Mouse (Mus musculus): ENCODE data around the gene Nfat5. TPM values are rescaled to one million over a fixed set of nuclear protein-coding genes. Genes with fewer than 3 reads are reported as not detected.

Nfat5 gene
- total RNA-seq, 2 experiments from 2014 or later, result 16.8 to 18.7 TPM

DNA sequence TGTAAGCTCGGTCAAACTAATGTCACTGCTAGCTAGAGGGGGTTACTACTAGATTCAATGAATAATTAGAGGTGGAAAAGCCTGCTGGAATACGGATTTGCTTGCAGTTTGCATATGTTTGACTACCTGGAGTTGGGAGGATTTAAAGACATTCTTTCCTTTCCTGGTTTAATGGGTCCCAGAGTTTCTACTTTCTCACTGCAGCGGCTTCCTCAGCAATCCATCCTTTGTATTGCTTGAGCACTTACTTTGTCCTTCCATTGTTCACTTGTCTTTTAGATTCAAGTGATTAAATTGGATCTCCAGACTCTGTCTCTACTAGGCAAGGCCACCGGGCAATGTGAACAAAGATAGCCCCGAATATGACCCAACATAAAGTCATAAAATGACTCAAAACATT, 5.7 kb upstream of the Nfat5 start:
- no peak for DNase-seq
- intact Hi-C loops (cut with DNase I; ENCODE audit: low total_unique reads), result no loop called here

DNA sequence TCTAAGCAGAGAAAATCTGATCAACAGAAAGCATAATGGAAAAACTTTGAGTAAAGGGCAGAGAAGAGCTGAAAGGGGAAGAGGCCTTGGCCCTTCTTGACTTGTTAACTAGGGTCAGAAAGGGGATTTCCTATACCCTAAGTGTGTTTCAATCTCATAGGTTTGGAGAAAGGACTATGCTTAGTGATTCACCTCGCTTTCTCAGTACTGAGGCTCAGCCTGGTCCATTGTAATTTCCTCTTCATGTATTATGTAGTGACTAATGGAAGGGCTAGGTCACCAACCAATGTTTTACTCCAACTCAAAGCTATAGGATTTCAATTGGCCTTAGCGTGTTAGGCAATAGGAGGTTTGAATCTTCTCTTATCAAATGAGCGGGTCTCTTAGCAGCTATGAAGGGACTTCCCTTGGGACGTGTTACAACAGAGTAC, 2.1 kb upstream of the Nfat5 start:
- no peak for DNase-seq
- intact Hi-C loops (cut with DNase I; ENCODE audit: low total_unique reads), result no loop called here

DNA sequence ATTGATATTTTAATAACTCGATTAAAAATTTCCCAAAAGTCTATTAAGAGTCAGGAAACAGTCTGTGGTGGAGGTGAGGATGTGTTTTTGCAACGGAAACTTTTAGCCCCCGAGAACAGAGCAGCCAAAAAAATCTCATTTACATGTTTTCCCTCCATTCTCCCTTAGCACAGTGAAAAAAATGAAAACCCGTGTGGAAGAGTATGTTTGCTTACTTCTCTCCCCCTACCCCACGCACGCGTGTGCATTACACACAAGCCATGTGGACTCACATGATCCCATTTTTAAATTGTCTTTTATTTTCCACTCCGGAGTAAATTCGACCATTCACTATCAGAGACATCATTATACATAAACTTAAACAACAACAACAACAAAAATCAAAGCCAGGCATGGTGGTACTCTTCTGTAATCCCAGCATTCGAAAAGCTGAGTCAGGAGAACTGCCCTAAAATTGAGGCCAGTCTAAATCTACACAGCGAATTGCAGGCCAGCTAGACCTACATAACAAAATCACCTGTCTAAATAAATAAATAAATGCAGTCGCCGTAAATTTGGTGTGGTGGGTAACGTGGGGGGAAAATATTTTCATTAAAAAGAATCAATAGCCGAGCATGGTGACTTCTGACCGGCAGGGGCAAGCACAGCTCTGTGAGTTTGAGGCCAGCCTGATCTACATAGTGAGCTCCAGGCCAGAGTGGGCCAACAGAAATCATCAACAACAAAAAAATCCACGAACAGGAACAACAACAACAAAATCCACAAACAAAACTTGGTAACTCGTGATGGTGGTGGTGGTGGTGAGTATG, 947 bp upstream of the Nfat5 start:
- intact Hi-C loops (cut with DNase I; ENCODE audit: low total_unique reads), result no loop called here

DNA sequence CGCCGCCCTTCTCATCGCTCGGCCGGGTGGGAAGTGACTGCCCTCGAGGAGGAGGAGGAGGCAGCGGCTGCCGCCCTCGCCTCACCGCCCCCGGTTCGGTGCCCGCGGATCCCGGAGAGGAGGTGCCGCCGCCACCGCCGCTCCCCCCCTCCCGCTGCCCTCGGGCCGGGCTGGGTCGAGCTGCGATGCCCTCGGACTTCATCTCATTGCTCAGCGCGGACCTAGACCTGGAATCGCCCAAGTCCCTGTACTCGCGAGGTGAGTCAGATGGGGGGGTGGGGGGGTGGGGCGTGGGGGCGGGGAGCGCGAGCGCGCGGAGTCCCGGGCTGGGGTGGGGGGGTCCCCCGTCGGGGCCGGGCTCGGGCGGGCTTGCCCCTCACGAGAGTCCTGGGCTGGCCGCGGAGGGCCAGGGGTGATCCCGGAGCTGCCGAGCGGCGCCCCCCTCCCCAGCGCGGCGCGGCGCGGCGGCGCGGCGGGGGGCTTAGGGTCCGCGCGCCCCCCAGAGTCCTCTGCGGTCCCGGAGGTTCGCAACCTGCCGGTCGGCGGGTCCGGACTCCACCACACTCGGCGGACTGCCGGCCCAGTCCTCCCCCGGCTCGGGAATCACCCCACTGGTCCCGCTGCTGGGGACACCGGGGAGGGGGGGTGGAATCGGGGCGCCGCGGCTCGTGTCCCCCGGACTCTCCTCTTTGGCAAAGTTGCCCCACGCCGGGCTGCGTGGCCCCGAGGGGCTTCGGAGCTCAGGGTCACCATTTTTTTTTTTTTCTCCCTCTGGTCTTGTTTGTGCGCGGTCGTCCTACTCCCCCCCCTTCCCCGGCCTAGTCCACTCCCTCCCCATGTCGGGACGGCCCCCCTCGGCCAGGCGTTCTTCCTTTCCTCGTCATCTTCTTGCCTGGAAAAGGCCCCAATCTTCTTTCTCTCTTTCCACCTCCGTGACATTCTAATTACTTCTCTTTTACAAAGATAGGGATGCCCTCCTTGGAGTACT, 665 bp downstream of the Nfat5 start:
- intact Hi-C loops (cut with DNase I; ENCODE audit: low total_unique reads), result no loop called here
- DNase-seq, result peak; percentile 77

More for the DNA sequence above, 947 bp upstream of the Nfat5 start:
- DNase-seq, result peak; percentile 7

DNA sequence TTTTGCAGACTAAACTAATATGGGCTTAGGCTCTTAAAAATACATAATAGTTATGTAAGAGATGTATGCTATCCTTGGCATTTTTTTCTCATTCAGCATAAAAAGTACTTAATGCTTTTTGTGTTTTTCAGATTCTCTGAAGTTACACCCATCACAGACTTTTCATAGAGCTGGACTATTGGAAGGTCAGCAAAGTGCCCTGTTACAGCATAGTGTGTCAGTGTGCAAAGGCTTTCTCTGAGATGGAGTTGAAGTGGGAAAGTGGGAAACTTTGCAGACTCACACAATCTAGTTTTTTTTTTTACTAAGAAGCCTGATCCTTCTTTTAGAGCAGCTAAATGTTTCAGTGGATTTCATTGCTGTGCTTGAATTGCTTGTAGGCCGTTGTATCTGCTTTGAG, 2.2 kb downstream of the Nfat5 start:
- DNase-seq, result no peak
- intact Hi-C loops (cut with DNase I; ENCODE audit: low total_unique reads), result no loop called here

DNA sequence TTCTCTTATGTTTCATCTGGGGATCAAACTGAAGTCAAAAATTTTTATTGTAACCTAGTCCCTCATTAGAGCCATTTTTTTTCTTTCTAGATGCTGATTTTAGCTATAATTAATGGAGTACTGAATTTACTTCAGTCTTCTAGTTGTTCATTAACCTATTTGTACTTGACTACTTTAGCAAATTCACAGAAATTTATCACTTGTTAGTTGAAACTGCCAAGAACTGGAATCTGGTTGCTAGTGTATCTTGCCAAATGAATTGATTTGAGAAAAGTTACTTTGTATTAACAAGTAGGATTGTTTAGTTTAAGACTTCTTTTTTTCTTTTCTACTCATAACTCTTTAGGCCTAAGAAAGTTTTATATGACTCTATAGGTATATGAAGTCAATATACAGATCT, 18.6 kb downstream of the Nfat5 start:
- no peak for DNase-seq
- intact Hi-C loops (cut with DNase I; ENCODE audit: low total_unique reads), result no loop called here

DNA sequence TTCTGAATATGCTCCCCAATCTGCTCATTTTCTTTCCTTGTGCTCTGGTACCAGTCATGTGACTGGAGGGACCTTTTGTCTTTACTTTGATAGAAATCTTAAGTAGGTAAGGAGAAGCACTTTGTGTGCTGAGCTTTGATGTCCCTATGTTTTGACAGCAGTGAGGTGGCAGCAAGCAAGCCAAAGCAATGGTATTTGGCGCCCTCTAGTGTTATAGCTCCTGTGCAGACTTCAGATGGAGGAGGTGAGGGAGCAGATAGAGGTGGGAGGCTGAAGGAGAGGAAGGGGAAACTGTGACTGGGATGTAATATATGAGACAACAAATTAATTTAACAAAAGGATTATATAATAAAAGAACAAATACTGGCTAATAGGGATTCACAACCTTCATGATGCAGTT, 30.9 kb downstream of the Nfat5 start:
- intact Hi-C loops (cut with DNase I; ENCODE audit: low total_unique reads), result loop anchor here (5.0 kb wide), 1 partner anchor 217 kb away; no protein-coding TSS in a partner anchor
- DNase-seq, result peak; percentile 59

DNA sequence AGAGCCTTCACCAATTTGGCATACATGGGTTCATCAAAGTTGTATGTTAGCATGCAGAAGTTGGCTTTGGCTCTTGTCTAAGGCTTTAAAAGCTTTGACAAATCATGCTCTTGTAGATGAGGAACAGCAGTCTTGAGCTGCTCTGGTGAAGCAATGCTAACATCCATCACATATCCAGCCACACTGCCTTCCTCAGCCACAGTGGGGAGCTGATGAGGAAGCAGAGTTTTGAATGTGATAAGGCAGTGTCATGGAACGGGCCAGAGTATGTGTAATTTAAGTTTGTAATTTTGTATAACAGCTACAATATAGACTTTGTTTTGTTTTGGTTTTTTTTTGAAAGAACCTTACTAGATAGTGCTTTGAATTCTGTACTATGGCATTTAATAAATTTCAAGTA, 36.3 kb downstream of the Nfat5 start:
- DNase-seq, result no peak

DNA sequence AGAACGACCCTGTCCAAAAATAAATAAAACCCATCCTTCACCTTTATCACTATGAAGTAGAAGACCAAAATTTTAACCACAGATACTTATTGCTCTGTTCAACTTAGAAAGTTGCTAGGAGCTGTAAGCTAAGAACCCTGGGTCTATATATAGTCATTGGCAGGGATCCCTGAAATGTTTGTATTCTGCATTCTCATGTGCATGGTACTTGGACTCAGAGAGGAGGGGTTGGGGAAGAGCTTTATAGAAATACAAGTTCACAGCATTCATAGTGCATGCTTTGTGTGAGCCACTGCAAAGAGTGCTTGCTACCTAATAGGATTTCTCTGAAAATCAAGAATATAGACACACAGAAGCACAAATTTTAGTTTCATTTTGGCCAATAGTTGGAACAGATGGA, 43.2 kb downstream of the Nfat5 start:
- intact Hi-C loops (cut with DNase I; ENCODE audit: low total_unique reads), result no loop called here
- no peak for DNase-seq

More for the DNA sequence above, 36.3 kb downstream of the Nfat5 start:
- intact Hi-C loops (cut with DNase I; ENCODE audit: low total_unique reads), result no loop called here

DNA sequence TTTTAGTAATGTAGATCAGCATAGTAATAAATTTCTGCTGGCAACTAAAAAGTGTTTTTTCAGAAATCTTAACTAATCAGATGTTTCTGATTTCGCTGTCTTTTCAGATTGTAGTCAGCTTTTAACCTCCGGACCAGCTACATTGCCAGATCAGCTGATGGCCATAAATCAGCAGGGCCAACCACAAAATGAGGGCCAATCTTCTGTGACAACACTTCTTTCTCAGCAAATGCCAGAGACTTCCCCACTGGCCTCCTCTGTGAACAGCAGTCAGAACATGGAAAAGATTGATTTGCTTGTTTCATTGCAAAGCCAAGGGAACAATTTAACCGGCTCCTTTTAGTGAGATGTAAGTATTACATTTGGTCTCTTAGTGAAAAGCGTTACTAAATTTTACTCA, 77.0 kb downstream of the Nfat5 start:
- no peak for DNase-seq

DNA sequence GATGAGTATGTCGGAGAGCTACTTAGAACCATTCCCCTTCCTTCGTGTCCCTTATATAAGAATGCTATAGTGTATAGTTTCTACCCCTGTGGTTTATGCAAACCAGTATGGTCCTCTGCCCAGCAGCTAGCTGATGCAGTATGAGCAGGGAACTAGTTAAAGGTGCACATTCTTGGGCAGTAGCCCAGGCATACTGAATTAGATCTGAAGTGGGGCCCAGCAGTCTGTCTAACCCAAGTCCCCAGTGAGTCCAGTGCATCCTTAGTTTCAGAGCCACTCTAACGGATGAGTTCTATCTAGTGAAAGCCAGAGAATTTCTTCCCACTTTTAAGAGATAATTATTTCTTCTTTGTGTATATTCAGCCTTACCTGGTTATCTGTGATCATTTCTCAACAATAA, 84.1 kb downstream of the Nfat5 start:
- no peak for DNase-seq

More for the DNA sequence above, 77.0 kb downstream of the Nfat5 start:
- intact Hi-C loops (cut with DNase I; ENCODE audit: low total_unique reads), result no loop called here

DNA sequence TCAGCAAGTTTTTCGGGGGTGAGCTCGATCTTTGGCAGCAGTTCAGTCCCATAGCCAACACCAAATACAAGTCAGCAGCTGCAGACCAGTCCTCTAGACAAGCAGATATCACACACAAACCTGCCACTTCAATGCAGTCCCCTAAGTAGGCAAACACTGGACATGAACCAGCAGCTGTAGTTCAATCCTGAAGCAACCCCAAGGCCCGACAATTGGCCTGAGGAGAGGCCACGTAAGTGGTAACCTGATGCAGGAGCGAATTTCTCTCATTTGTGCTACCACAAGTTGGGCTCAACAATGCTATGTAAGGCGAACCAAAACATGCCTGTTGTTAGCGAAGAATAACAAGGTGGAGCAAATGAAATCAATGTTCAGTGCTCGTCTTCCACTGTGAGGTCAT, 87.5 kb downstream of the Nfat5 start:
- intact Hi-C loops (cut with DNase I; ENCODE audit: low total_unique reads), result no loop called here
- no peak for DNase-seq

More for the DNA sequence above, 84.1 kb downstream of the Nfat5 start:
- intact Hi-C loops (cut with DNase I; ENCODE audit: low total_unique reads), result no loop called here

DNA sequence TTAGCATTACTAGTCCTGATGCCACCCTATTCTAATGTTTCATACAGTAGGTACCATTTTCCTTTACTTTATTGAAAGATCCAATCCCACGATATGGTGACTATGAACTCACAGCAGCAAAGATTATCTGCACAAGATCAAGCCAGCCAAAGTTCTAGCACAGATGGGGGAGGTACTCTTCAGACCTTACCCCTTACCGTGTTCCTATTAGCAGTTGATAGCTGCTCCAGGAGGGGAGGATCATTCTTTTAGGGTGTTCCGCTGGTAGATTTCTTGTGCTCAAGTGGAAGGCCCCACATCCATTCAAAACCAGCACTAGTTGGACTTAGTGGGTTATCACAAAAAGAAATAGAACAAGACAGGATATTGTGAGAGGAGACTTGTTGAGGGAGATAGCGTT, 88.4 kb downstream of the Nfat5 start:
- intact Hi-C loops (cut with DNase I; ENCODE audit: low total_unique reads), result no loop called here
- DNase-seq, result no peak

DNA sequence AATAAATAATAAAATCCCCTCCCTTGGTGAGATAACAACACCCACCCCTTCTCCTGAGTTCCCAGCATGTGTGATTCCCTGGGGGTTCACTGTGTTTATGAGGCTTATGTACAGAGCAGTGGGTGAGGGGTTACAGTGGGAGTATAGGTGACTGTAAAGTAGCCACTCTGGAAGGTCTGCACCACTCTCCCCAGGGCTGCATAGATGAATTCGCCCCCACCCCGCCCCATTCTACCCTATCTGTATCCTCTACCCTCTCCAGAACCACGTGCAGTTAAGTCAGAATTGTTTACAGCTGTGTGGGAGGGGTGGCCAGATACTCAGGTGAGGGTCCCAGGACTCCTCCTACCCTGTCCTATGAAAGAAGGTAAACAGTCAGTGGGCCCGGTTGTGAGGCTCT, 89.6 kb downstream of the Nfat5 start:
- intact Hi-C loops (cut with DNase I; ENCODE audit: low total_unique reads), result no loop called here
- DNase-seq, result no peak

DNA sequence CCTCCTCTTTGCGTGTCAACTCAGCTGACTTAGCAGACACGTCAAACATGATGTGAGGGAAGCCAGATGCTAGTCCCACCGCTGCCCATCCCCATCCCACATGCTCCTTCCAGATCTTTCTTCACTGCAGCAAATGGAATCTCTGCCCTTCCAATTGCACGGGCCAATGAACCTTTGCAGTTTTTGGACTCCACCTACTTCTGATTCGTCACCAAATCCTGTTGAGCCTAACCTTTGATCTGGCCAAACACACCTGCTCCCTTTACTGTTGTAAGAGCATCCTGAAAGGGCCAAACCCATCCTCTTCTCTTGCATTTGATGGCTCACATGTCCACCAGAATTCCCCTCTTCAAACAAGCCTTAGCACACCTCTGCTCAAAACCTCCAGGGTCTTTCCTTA, 91.4 kb downstream of the Nfat5 start:
- intact Hi-C loops (cut with DNase I; ENCODE audit: low total_unique reads), result loop anchor here (5.0 kb wide), 1 partner anchor 38 kb away; no protein-coding TSS in a partner anchor
- no peak for DNase-seq

DNA sequence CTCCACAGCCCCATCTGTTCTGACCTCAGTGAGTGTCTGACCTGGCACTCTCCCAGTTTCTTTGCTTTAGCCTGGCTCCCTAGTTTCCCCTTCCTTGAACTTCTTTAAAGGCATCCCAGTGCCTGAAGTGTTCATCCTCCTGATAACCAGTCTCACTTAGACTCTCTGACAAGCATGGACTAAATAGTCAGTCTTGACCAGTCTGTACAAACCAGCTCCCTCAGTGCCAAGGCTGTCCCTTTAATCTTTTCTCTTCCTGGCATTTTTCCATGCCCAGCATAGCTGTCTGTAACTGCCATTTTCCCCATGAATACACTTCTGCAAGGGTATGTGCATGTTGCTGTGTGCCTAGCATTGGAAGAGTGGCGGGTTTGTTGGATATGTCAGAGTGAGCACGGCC, 91.8 kb downstream of the Nfat5 start:
- no peak for DNase-seq
- intact Hi-C loops (cut with DNase I; ENCODE audit: low total_unique reads), result loop anchor here (5.0 kb wide), 1 partner anchor 37 kb away; no protein-coding TSS in a partner anchor

DNA sequence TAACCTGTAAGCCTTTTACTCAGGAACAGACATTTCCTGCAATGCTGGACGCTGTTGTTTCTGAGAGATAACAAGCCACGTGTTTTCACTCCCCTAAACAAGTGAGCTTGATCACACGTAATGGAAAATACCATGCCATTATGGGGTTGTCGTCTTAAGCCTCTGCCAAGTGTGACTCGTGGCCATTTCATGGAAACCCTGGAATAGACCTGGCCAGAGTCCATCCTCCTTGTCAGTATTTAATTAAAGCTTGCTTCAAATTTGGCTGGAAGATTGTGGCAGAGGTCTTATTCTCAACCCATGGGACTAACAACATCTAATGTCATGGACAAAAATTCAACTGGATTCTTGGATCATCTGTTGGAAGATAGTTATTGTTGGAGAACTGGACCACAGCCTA, 92.9 kb downstream of the Nfat5 start:
- intact Hi-C loops (cut with DNase I; ENCODE audit: low total_unique reads), result loop anchor here (5.0 kb wide), 1 partner anchor 36 kb away; no protein-coding TSS in a partner anchor
- DNase-seq, result no peak

DNA sequence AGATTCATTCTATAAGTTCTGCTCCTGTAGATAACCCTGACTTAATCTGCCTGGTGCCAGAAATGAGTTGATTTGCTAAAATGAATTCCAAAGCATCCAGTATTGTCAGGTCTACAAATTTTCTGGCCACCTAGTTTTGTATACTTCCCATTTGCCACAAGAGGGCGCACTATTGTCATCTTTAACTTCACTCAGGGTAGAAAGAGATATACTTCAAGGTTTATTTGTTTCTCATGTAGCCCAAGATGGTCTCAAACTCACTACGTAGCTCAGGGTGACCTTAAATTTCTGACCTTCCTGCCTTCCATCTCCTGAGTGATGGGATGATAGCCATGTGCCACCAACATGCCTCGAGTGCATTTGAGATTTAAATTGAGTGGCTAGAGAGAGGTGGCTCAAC, 93.4 kb downstream of the Nfat5 start:
- intact Hi-C loops (cut with DNase I; ENCODE audit: low total_unique reads), result loop anchor here (5.0 kb wide), 1 partner anchor 36 kb away; no protein-coding TSS in a partner anchor
- no peak for DNase-seq

DNA sequence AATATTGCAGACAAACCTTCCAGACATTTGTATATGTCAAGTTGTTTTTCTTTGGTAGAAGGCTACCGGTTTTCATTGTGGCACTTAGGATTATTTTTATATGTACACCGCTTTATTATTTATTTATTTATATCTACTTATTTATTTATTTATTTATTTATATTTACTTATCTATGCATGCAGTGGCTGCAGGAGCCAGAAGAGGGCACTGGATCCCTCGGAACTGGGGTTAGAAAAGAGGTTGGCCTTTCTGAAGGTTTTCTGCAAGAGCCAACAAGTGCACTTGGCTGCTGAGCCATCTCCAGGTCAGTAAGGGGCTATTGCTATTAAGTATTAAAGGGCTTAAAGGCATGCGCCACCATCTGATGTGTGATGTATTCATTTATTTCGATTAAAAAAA, 94.6 kb downstream of the Nfat5 start:
- intact Hi-C loops (cut with DNase I; ENCODE audit: low total_unique reads), result loop anchor here (5.0 kb wide), 1 partner anchor 34 kb away; no protein-coding TSS in a partner anchor
- peak; percentile 29 for DNase-seq

DNA sequence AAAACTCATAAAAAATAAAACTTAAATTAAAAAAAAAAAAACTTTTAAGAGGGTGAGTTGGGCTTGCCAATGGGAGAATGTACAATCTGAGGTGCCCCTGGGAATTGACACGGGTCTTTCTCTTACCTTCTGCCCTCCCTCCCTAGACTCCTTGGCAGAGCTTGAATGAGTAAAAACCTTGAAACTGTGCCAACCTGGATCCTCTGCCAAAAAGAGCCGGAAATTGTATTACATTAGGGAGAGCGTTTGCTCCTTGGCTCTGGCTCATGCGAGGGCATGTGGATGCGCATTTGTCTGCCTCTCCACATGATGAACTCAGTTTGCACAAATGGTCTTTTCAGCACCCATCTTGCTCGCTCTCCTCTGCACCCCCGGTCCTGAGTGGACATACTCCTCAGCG, 96.3 kb downstream of the Nfat5 start:
- intact Hi-C loops (cut with DNase I; ENCODE audit: low total_unique reads), result loop anchor here (5.0 kb wide), 1 partner anchor 33 kb away; no protein-coding TSS in a partner anchor
- no peak for DNase-seq

Measured in gastrocnemius, postnatal 14 days (tissue).